Mouse (Mus musculus) neural tube, embryonic 10.5 days (tissue): ENCODE results near the gene E2f6.
A peak's percentile ranks its signal among the peaks of the same experiment; 100 is the strongest.

Experiments
- DNase-seq: peaks from one replicate; pipeline ENCODE4 v3.0.0-alpha.2; 2017; ENCODE audit warnings: low spot score; ENCODE audit errors: extremely low spot score

The E2f6 gene

GRCm38 (mm10) chr12:16847204-16847792 is 36.5 kb downstream of the E2f6 start:
- no peak for DNase-seq

GRCm38 (mm10) chr12:16848501-16848900 is 37.7 kb downstream of the E2f6 start:
- no peak for DNase-seq

DNA sequence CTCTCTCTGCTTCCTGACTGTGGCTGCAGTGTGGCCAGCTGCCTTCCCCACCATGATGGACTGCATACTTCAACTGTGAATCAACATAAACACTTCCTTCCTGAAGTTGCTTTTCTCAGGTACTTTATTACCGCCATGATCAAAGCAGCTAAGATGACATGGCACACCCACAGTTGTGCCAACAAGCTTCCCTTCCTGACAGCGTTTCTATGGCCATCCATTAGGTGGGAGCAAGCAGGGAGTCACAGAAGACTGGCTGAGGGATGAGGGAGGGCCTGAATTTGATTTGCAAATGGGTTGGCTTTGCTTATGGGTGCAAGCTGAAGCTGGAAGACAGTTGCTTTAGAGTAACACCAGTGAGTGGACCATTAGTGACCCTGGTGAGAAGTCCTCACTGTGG is 39.1 kb downstream of the E2f6 start:
- DNase-seq, result no peak

GRCm38 (mm10) chr12:16850431-16851375 is 39.9 kb downstream of the E2f6 start:
- DNase-seq, result peak; percentile 71

DNA sequence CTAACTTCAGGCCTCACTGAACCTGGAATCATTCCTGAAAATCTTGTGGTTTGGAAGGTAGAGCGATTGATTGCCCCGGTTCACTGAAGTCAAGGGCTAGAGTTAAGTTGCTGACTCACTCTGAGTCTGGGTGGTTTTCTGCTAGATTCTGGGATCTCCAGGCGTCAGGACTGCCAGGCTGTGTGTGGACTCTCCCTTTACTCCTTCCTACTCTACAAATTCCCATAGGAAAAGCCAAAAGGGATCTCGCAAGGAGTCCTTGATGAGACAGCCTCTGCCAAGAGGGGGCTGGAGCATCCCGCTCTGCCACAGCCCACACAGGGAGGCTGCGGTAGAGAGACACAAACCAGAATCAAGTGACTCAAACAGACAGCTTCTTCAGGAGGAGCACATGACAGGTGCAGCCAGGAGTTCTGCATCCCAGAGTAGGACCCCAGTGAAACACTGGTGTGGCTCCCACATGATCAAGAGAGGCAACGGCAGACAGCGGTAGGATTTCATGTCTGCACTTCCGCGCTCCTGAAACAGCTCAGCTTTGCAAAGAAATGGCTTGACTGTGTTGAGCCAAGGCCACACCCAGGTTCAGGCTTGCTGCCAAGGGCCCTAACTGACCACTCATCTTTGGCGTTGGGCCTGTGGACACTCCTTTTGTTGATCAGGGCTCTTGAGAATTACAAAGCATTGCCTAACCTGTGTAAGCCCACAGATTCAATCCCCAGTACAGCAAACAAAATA is 42.8 kb downstream of the E2f6 start:
- no peak for DNase-seq

DNA sequence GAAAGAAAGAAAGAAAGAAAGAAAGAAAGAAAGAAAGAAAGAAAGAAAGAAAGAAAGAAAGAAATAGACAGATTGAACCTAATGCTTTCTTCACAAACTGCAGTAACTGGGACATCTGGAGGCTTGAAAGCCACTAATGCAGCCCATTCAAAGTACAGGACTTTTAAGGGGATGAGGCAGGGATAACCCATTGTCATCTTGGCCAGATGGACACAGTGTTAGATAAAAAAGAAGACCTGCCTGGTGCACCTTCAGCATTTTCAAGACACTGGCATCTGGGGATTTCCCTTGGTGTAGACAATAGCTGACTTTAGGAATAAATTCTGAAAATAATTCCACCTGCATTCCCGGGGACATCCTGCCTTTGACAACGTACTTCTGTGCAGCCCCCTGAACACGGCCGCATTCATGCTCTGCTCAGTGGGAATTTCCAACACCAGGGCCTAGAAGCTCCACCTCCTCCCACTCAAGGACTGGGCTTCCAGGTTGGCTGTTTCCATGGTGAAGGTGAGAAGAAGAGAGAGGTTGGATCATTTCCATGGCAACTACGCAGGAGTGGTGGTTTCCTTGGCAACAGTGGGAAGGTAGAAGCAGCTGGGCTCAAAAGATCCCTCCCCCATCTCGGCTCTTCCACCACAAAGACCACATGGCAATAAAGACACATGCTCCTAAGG is 45.0 kb downstream of the E2f6 start:
- DNase-seq, result no peak

- no peak for DNase-seq
Observed at GRCm38 (mm10) chr12:16856306-16856679, 45.5 kb downstream of the E2f6 start.

GRCm38 (mm10) chr12:16858081-16858480 is 47.3 kb downstream of the E2f6 start:
- no peak for DNase-seq

- DNase-seq, result no peak
Observed at GRCm38 (mm10) chr12:16859781-16860180, 49.0 kb downstream of the E2f6 start.

DNA sequence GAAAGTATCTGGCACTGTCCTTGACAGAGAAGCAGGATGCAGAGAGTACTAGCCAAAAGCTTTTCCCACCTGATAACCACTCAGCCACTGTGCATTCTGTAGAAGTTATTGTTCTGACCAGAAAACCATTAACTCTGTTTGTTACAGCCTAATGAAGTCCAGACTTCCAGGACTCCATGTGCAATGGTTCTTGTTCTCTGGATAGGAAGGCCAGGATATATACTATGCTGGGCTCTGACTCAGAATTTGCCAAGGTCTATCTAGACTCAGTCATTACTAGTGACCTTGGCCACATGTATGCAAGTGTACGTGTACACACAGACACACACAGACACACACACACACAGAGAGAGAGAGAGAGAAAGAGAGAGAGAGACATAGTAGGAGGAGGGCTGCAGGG is 49.8 kb downstream of the E2f6 start:
- no peak for DNase-seq

- no peak for DNase-seq
Observed at GRCm38 (mm10) chr12:16860961-16861360, 50.2 kb downstream of the E2f6 start.

DNA sequence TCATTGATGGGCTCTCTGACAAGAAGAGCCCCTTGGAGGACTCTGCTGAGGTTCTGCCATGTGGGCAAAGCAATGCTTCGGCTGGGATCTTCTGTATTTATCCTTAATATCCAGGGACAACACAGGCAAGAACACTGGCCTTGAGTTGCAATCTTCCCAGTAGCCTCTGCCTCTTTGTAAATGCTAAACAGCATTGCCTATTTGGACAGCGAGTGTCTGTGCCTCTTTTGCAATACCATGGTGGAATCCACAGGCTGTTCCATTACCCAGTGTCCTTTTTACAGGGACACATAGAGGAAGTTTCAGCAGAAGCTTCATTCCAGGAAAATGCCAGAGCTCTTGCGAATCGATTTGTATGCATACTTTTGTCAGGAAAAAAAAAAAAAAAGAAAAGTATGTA is 53.7 kb downstream of the E2f6 start:
- no peak for DNase-seq

- DNase-seq, result no peak
Observed at GRCm38 (mm10) chr12:16865871-16866270, 55.1 kb downstream of the E2f6 start.

GRCm38 (mm10) chr12:16866460-16866859 is 55.7 kb downstream of the E2f6 start:
- no peak for DNase-seq

DNA sequence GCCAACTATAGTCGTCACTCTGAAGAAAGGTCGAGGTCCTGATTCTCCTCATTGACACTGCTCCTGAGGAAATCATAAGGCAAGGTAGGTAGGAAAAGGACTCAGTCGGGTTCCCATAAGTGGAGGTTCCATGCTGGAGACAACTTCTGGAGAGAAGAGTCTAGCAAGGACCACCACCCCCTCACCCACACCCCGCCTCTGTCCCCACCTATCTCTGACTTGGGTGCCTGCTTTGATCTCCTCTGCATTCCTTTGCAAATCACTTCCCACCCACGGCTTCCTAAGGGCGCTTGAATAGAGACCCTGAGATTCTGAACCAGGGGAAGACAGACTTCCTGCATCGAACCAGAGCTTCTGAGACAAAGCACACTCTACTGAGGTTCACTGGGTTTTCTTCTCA is 56.5 kb downstream of the E2f6 start:
- DNase-seq, result no peak

DNA sequence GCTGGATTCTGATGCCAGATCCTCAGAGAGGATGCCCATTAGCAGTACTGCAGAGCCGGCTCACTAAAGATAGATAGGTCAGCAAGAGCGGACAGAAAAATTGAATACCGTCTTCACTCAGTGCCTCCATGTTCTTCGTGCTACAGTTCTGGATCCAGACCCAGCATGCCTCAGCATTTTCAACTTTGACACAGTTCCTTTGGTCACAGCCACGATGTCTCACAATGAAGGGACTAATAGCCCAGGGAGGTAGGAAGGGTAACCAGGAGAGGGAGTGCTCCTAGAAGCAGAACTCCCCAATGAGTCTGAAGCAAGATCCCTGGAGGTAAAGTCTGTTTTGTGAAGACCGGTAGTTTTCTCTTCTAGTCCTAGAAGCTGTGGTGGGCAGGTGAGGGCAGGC is 57.9 kb downstream of the E2f6 start:
- no peak for DNase-seq

GRCm38 (mm10) chr12:16869091-16869778 is 58.5 kb downstream of the E2f6 start:
- DNase-seq, result no peak

GRCm38 (mm10) chr12:16869870-16870404 is 59.2 kb downstream of the E2f6 start:
- no peak for DNase-seq

DNA sequence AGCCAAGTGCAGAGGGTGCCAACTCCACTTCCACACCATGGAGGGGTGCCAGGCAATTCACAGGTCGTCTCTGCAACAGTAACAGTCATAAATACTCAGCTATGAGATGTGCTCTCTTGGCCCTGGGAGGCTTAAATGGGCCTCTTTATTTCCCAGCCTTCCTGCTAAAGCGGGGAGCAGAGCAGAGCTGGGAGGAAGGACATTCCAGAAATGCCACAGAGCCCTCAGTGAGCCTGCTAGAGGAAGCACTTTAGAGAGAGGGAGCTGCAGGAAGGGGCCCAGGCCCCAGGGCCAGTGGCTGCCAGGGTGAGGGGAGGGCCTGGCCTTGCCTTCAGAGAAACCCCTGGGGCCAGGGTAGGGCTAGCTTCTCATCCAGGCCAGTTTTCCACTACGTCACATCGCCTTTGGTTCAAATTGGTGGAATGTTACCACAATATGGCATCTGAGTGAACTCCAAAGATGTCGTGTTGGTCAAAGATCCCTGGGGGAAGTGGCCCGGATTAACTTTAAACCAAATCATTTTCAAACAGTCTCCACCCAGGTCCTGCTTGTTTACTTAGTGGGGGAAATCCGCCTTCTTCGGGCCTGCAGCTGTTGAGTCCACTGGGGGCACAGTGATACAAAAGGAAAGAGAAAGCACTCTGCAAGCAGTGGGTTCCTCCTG is 59.8 kb downstream of the E2f6 start:
- peak; percentile 53 for DNase-seq

DNA sequence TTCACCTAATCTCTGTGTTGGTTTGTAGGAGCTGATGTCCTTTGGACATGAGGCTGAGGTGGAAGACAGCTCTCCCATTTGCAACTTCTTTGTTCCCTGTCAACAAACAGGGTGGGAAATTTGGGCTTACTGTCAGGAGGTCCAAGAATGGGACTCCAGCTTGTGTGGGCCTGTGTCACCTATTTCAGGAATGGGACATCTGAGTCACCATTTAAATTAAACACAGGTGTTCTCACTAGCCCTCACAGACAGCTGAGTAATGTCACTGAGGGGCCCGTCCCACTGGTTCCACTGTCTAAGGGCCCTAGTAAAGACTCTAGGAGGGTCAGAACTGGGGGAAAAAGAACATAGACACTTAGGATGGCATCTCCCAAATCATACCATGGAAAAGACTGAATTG is 61.2 kb downstream of the E2f6 start:
- DNase-seq, result no peak
